Mouse (Mus musculus) forebrain, embryonic 14.5 days (tissue): ENCODE measurements around the gene Efr3b. TPM values are rescaled to one million over a fixed set of nuclear protein-coding genes. Genes with fewer than 3 reads are reported as not detected.

ENCODE experiments used
- ATAC-seq: fragments of 200-750 bp; cut with Nextera tagmentation; 2 replicates; pipeline ENCODE4 v1.8.0; 2017; ENCODE audit warnings: mild to moderate bottlenecking, moderate library complexity
- DNase-seq: peaks from one replicate; pipeline ENCODE4 v3.0.0-alpha.2; 2015; ENCODE audit warnings: low spot score
- H3K27ac ChIP-seq: fragments of 300-500 bp; sonication (generic); 2 replicates; pipeline ENCODE4 v1.5.1; 2014; ENCODE audit warnings: low read depth, mild to moderate bottlenecking, control low read depth, low read length, moderate library complexity
- H3K27me3 ChIP-seq: fragments of 300-500 bp; sonication (generic); replicated peaks from 2 replicates; pipeline ENCODE4 v1.6.1; 2014; ENCODE audit warnings: low read length, control low read depth, mixed read lengths; ENCODE audit not compliant: control insufficient read depth, insufficient read depth
- H3K36me3 ChIP-seq: fragments of 300-500 bp; sonication (generic); 2 replicates; pipeline ENCODE4 v1.6.1; 2014; ENCODE audit warnings: low read length, control low read depth; ENCODE audit not compliant: control insufficient read depth, insufficient read depth
- H3K4me1 ChIP-seq: fragments of 300-500 bp; sonication (generic); 2 replicates; pipeline ENCODE4 v1.6.1; 2014; ENCODE audit warnings: antibody characterized with exemption, low read length, control low read depth; ENCODE audit not compliant: control insufficient read depth, insufficient read depth
- H3K4me2 ChIP-seq: fragments of 300-500 bp; sonication (generic); 2 replicates; pipeline ENCODE4 v1.6.1; 2014; ENCODE audit warnings: mild to moderate bottlenecking, control low read depth, low read length
- H3K4me3 ChIP-seq: fragments of 300-500 bp; sonication (generic); 2 replicates; pipeline ENCODE4 v1.5.1; 2014; ENCODE audit warnings: low read depth, low read length, control low read depth
- H3K9ac ChIP-seq: fragments of 300-500 bp; sonication (generic); 2 replicates; pipeline ENCODE4 v1.6.1; 2014; ENCODE audit warnings: mild to moderate bottlenecking, low read length, control low read depth, moderate library complexity
- H3K9me3 ChIP-seq: fragments of 300-500 bp; sonication (generic); replicated peaks from 2 replicates; pipeline ENCODE4 v1.6.1; 2016; ENCODE audit warnings: low read length, control low read depth, mixed read lengths; ENCODE audit not compliant: control insufficient read depth
- WGBS: fragments of 180-500 bp; shearing (Covaris S2); extraction: QIAGEN DNeasy Blood & Tissue Kit; methylation state at CpG from one replicate; pipeline ENCODE4 v1.1.7; 2014; 5-methylcytosine and 5-hydroxymethylcytosine counted together
- polyA plus RNA-seq: library from polyadenylated mRNA; unstranded; fragments of >200 nt; fragmentation: Nextera tagmentation; extraction: Ambion mirVana; gene quantifications from 2 replicates; pipeline ENCODE4 v1.2.1, GENCODE M21; 2014

The Efr3b gene
- 16.9 and 20.6 TPM in 2 replicates for polyA plus RNA-seq

- H3K4me3 ChIP-seq, result peak within 1 kb of the TSS; percentile 74
- ATAC-seq, result peak; percentile 96
- peak; percentile 94 for DNase-seq
- H3K27ac ChIP-seq, result peak within 1 kb of the TSS; percentile 70
- H3K9ac ChIP-seq, result peak within 1 kb of the TSS; percentile 86
- H3K27me3 ChIP-seq, result no peaks in the 10 kb centered on the region; the same call in 1 of the 2 replicates
- WGBS, result under 1% methylated on average over 67 of the region's 78 CpGs
- H3K9me3 ChIP-seq, result no peaks in the 10 kb centered on the region
- peaks cover 11% of the 10 kb centered on the region for H3K4me1 ChIP-seq
- peak within 1 kb of the TSS; percentile 57 for H3K4me2 ChIP-seq
- no peaks in the 10 kb centered on the region for H3K36me3 ChIP-seq
Observed at GRCm38 (mm10) chr12:4038061-4039041, at the start of gene Efr3b. Gene Efr3b, minus strand, starts transcription at chr12:4038915.

GRCm38 (mm10) chr12:4083441-4083840 is 44.7 kb upstream of the Efr3b start:
- Histone ChIP-seq H3K9me3 (no peaks in the 10 kb centered on the region), H3K4me2 (peak overlapping the region; percentile 59), H3K36me3 (peaks cover 19% of the 10 kb centered on the region), H3K27me3 (no peaks in the 10 kb centered on the region), H3K9ac (peak overlapping the region; percentile 78; the same call in 1 of the 2 replicates), H3K27ac (no peak overlapping the region), H3K4me3 (peak overlapping the region; percentile 55; the same call in 1 of the 2 replicates), H3K4me1 (no peaks in the 10 kb centered on the region; the same call in 1 of the 2 replicates)
- WGBS, result 63% methylated on average over 8 of the region's 8 CpGs
- DNase-seq (no peak), ATAC-seq (no peak)

GRCm38 (mm10) chr12:4082132-4083001 is 43.7 kb upstream of the Efr3b start, which contains the start of gene Dnajc27:
Gene Dnajc27, plus strand, starts transcription at chr12:4082583.
- Histone ChIP-seq H3K4me3 (peak within 1 kb of the TSS; percentile 55), H3K4me2 (peak within 1 kb of the TSS; percentile 59), H3K36me3 (peaks cover 12% of the 10 kb centered on the region; the same call in 1 of the 2 replicates), H3K9ac (peak within 1 kb of the TSS; percentile 78), H3K27me3 (no peaks in the 10 kb centered on the region), H3K4me1 (no peaks in the 10 kb centered on the region; the same call in 1 of the 2 replicates), H3K27ac (peak within 1 kb of the TSS; percentile 98), H3K9me3 (no peaks in the 10 kb centered on the region)
- WGBS, result 5% methylated on average over 59 of the region's 59 CpGs
- DNase-seq, result peak; percentile 97
- peak; percentile 97 for ATAC-seq

DNA sequence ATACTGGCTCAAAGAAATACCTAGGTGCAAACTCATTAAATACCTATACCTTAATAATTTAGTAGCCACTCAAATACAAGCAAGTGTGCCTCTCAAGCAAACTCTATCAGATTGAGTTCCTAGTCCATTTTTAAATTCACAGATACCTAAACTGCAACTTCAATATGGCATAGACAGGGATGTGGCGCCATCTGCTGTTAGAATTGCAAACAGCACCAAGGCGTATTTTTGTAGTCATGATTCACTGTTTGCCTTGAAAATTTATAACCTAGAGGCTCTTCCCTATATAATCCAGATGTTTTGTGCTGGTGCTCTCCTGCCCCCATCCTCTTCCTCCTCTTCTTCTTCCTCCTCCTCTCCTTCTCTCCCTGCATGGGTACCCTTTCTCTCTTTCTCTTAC is 41.6 kb upstream of the Efr3b start:
- Histone ChIP-seq H3K9ac (no peak overlapping the region), H3K4me3 (no peak overlapping the region), H3K27me3 (no peaks in the 10 kb centered on the region), H3K9me3 (no peaks in the 10 kb centered on the region), H3K4me2 (no peak overlapping the region), H3K36me3 (no peaks in the 10 kb centered on the region), H3K4me1 (no peaks in the 10 kb centered on the region; the same call in 1 of the 2 replicates), H3K27ac (no peak overlapping the region)
- peak; percentile 87 for DNase-seq
- 0% methylated on average over 2 of the region's 2 CpGs for WGBS
- ATAC-seq, result no peak

- Histone ChIP-seq H3K4me2 (no peak overlapping the region), H3K27me3 (no peaks in the 10 kb centered on the region), H3K4me3 (no peak overlapping the region), H3K9ac (no peak overlapping the region), H3K9me3 (no peaks in the 10 kb centered on the region), H3K27ac (no peak overlapping the region), H3K4me1 (no peaks in the 10 kb centered on the region), H3K36me3 (no peaks in the 10 kb centered on the region)
- WGBS, result 74% methylated on average over 1 of the region's 1 CpGs
- no peak for ATAC-seq
- DNase-seq, result peak; percentile 41
Observed at GRCm38 (mm10) chr12:4078069-4078468, 39.4 kb upstream of the Efr3b start.

- no peaks in the 10 kb centered on the region for H3K9me3 ChIP-seq
- no peaks in the 10 kb centered on the region for H3K27me3 ChIP-seq
- no peaks in the 10 kb centered on the region for H3K4me1 ChIP-seq
- no peak for ATAC-seq
- H3K4me2 ChIP-seq, result no peak overlapping the region
- H3K27ac ChIP-seq, result no peak overlapping the region
- no peak overlapping the region for H3K4me3 ChIP-seq
- H3K36me3 ChIP-seq, result no peaks in the 10 kb centered on the region
- DNase-seq, result no peak
- no peak overlapping the region for H3K9ac ChIP-seq
Observed at GRCm38 (mm10) chr12:4076383-4076782, 37.7 kb upstream of the Efr3b start.

DNA sequence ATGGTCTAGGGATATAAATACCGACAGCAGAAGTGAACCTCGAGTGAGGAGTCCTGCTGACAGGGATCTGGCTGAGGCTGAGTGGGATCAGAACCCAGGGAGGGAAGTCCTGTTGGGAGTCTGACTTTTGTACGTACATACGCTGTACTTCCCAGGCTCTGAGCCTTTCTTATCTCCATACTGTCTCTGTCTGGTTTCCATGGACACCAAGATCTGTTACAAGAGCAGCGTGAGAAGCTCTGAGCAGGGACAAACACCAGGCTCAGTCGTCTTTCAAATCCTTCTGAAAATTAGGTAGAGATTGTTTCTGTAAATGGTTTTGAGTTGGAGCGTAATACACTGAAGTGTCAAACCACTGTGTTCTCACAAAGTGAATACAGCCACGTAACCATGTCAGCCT is 36.7 kb upstream of the Efr3b start:
- Histone ChIP-seq H3K4me1 (no peaks in the 10 kb centered on the region), H3K27me3 (no peaks in the 10 kb centered on the region), H3K4me2 (no peak overlapping the region), H3K9ac (no peak overlapping the region), H3K9me3 (no peaks in the 10 kb centered on the region), H3K27ac (no peak overlapping the region), H3K36me3 (no peaks in the 10 kb centered on the region), H3K4me3 (no peak overlapping the region)
- ATAC-seq (no peak), DNase-seq (no peak)
- 63% methylated on average over 8 of the region's 8 CpGs for WGBS

DNA sequence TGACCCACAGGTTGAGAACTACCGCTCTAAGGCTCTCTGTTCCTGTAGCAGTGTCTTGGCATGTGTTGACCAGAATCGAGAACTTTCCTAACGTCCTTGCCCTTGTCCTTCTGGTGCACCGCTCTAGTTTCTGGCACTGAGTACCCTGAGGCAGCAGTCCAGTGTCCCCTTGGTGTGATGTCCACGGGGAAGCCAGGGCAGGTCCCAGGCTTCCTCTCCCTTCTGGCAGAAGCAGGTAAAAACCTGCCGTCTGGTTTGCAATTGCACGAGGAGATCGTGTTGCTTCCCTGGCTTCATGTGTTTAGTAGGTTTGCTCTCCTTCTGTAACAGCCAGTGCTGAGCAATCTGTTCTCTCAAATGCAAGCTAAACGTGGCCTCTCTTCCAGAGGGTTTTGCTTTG is 33.0 kb upstream of the Efr3b start:
- no peak overlapping the region for H3K4me3 ChIP-seq
- 85% methylated on average over 9 of the region's 9 CpGs for WGBS
- no peak for DNase-seq

More for the DNA sequence above, 33.0 kb upstream of the Efr3b start:
- Histone ChIP-seq H3K27ac (no peak overlapping the region), H3K9me3 (no peaks in the 10 kb centered on the region), H3K9ac (no peak overlapping the region), H3K4me1 (no peaks in the 10 kb centered on the region), H3K4me2 (no peak overlapping the region), H3K36me3 (no peaks in the 10 kb centered on the region), H3K27me3 (no peaks in the 10 kb centered on the region)
- no peak for ATAC-seq
